Mouse (Mus musculus): ENCODE measurements at regions not wholly inside any gene's neighbourhood (a gene's known extent, or its start where the extent isn't known, plus 50 kb on each side); places are given as distances from the start of the nearest gene placed in this dataset.

- H3K79me2 ChIP-seq (replicated peaks; ENCODE audit: control insufficient read depth, extremely low read depth, insufficient read depth, poor library complexity, severe bottlenecking), result no peaks in the 10 kb centered on the region
- H3K4me3 ChIP-seq (replicated peaks in 1 of 3; ENCODE audit: low read depth in 2 of 3, low read length in 2 of 3, poor library complexity in 1 of 3), result no peak overlapping the region
- dilution Hi-C loops (cut with MboI; ENCODE audit: extremely low pct_ligation_motif_present, extremely low pct_unique_long_range_greater_than_20kb, low sequenced_read_pairs) (no loop called here), in situ Hi-C loops (cut with MboI; ENCODE audit: low pct_ligation_motif_present, low pct_unique_long_range_greater_than_20kb, low sequenced_read_pairs) (no loop called here)
- H3K36me3 ChIP-seq (replicated peaks in 1 of 2; ENCODE audit: control insufficient read depth in 1 of 2, insufficient read depth in 1 of 2, low read length in 1 of 2), result no peaks in the 10 kb centered on the region
- H3K27me3 ChIP-seq (replicated peaks), result no peaks in the 10 kb centered on the region
- TF ChIP-seq JUND (conservative IDR thresholded peaks at IDR 0.05; ENCODE audit: low read depth, low read length), result no peak
- no peak for TF ChIP-seq HCFC1 (IDR thresholded peaks at IDR 0.05; ENCODE audit: low read depth, low read length)
- no peak for TF ChIP-seq ELF1 (IDR thresholded peaks at IDR 0.05; ENCODE audit: low read depth, low read length)
- TF ChIP-seq ZKSCAN1 (IDR thresholded peaks at IDR 0.05; ENCODE audit: borderline replicate concordance, low read depth, low read length), result no peak
- no peak for TF ChIP-seq CHD1 (IDR thresholded peaks at IDR 0.05; ENCODE audit: low read depth, low read length)
- TF ChIP-seq KAT2A (IDR thresholded peaks at IDR 0.05; ENCODE audit: insufficient replicate concordance, low read length), result no peak
- no peak for TF ChIP-seq RCOR1 (conservative IDR thresholded peaks at IDR 0.05; ENCODE audit: low read depth, low read length)
- no peak for TF ChIP-seq BHLHE40 (IDR thresholded peaks at IDR 0.05; ENCODE audit: low read depth, low read length)
- no peak for TF ChIP-seq POLR2AphosphoS2 (IDR thresholded peaks at IDR 0.05; ENCODE audit: low read depth, low read length)
- TF ChIP-seq IRF4 (IDR thresholded peaks at IDR 0.05; ENCODE audit: low read depth, low read length), result no peak
- no peak overlapping the region for H3K9ac ChIP-seq (ENCODE audit: insufficient read depth, low read depth)
- H3K4me2 ChIP-seq (ENCODE audit: insufficient read depth, low read depth, poor library complexity, severe bottlenecking), result no peak overlapping the region
- no peak for DNase-seq (ENCODE audit: extremely low read depth)
- H3K27ac ChIP-seq (ENCODE audit: insufficient read depth, low read depth), result no peak overlapping the region
- peaks cover 32% of the 10 kb centered on the region for H3K9me3 ChIP-seq (replicated peaks; ENCODE audit: low read length)
- no peaks in the 10 kb centered on the region for H3K4me1 ChIP-seq (ENCODE audit: control insufficient read depth in 1 of 2, insufficient read depth in 2 of 2)
Observed at GRCm38 (mm10) chr9:9564551-9564950, 325.6 kb upstream of the Arhgap42 start.

DNA sequence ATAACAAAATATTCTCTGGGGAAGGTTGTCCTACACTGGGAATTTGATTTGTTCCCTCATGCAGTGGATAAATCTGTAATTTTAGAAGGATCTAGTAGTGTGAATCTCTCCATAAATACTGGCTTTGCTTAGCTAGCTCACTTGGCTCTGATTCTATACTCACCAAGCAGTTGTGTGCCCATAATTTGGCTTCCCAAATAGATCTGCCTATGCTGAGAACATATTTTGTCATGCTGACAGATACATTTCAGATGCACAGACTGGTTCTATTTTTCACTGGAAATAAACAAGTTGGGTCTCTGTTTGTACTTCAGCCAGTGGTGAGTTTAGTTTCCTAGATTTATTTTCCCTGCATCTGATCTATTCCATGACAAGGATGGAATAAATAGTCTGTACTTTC is 309.8 kb upstream of the Arhgap42 start:
- no peaks in the 10 kb centered on the region for H3K79me2 ChIP-seq (replicated peaks; ENCODE audit: control insufficient read depth, extremely low read depth, insufficient read depth, poor library complexity, severe bottlenecking)
- no peaks in the 10 kb centered on the region for H3K36me3 ChIP-seq (replicated peaks in 1 of 2; ENCODE audit: control insufficient read depth in 1 of 2, insufficient read depth in 1 of 2, low read length in 1 of 2)
- H3K27me3 ChIP-seq (replicated peaks), result no peaks in the 10 kb centered on the region
- dilution Hi-C loops (cut with MboI; ENCODE audit: extremely low pct_ligation_motif_present, extremely low pct_unique_long_range_greater_than_20kb, low sequenced_read_pairs), result no loop called here
- H3K27ac ChIP-seq (ENCODE audit: insufficient read depth, low read depth), result no peak overlapping the region
- H3K4me1 ChIP-seq (ENCODE audit: control insufficient read depth in 1 of 2, insufficient read depth in 2 of 2), result no peaks in the 10 kb centered on the region
- DNase-seq (ENCODE audit: extremely low read depth), result no peak
- in situ Hi-C loops (cut with MboI; ENCODE audit: low pct_ligation_motif_present, low pct_unique_long_range_greater_than_20kb, low sequenced_read_pairs), result no loop called here
- peaks cover 24% of the 10 kb centered on the region for H3K9me3 ChIP-seq (replicated peaks; ENCODE audit: low read length)
- no peak overlapping the region for H3K4me2 ChIP-seq (ENCODE audit: insufficient read depth, low read depth, poor library complexity, severe bottlenecking)
- H3K4me3 ChIP-seq (replicated peaks in 1 of 3; ENCODE audit: low read depth in 2 of 3, low read length in 2 of 3, poor library complexity in 1 of 3), result no peak overlapping the region
- no peak overlapping the region for H3K9ac ChIP-seq (ENCODE audit: insufficient read depth, low read depth)
- no peak for TF ChIP-seq USF2 (conservative IDR thresholded peaks at IDR 0.05; ENCODE audit: low read depth, low read length)

- no peak overlapping the region for H3K4me2 ChIP-seq (ENCODE audit: insufficient read depth, low read depth, poor library complexity, severe bottlenecking)
- no peak for DNase-seq (ENCODE audit: extremely low read depth)
- in situ Hi-C loops (cut with MboI; ENCODE audit: low pct_ligation_motif_present, low pct_unique_long_range_greater_than_20kb, low sequenced_read_pairs), result no loop called here
- TF ChIP-seq NRF1 (IDR thresholded peaks at IDR 0.05; ENCODE audit: low read depth, low read length), result no peak
- TF ChIP-seq SMC3 (IDR thresholded peaks at IDR 0.05; ENCODE audit: low read depth, low read length), result no peak
- TF ChIP-seq SIN3A (IDR thresholded peaks at IDR 0.05; ENCODE audit: low read length), result no peak
- no peak for TF ChIP-seq JUN (IDR thresholded peaks at IDR 0.05; ENCODE audit: insufficient read depth, low read depth, low read length)
- no peak for TF ChIP-seq ZC3H11A (IDR thresholded peaks at IDR 0.05; ENCODE audit: low read depth, low read length)
- TF ChIP-seq POLR2A (IDR thresholded peaks at IDR 0.05; ENCODE audit: low read depth, low read length), result no peak
- no peak for TF ChIP-seq RCOR1 (conservative IDR thresholded peaks at IDR 0.05; ENCODE audit: low read depth, low read length)
- TF ChIP-seq ZMIZ1 (IDR thresholded peaks at IDR 0.05; ENCODE audit: low read depth, low read length), result no peak
- TF ChIP-seq USF1 (IDR thresholded peaks at IDR 0.05; ENCODE audit: low read depth, low read length), result no peak
- no peak for TF ChIP-seq KAT2A (IDR thresholded peaks at IDR 0.05; ENCODE audit: insufficient replicate concordance, low read length)
- TF ChIP-seq JUND (conservative IDR thresholded peaks at IDR 0.05; ENCODE audit: low read depth, low read length), result no peak
- no peak for TF ChIP-seq CHD2 (IDR thresholded peaks at IDR 0.05; ENCODE audit: low read length)
- TF ChIP-seq ETS1 (conservative IDR thresholded peaks at IDR 0.05; ENCODE audit: low read depth, low read length), result no peak
- no peak for TF ChIP-seq MAZ (IDR thresholded peaks at IDR 0.05; ENCODE audit: low read depth, low read length)
- TF ChIP-seq MAFK (IDR thresholded peaks at IDR 0.05; ENCODE audit: insufficient replicate concordance, low read length), result no peak
- TF ChIP-seq NELFE (IDR thresholded peaks at IDR 0.05; ENCODE audit: low read depth, low read length), result no peak
- H3K27ac ChIP-seq (ENCODE audit: insufficient read depth, low read depth), result no peak overlapping the region
- peaks cover 24% of the 10 kb centered on the region for H3K9me3 ChIP-seq (replicated peaks; ENCODE audit: low read length)
- no peaks in the 10 kb centered on the region for H3K27me3 ChIP-seq (replicated peaks)
- dilution Hi-C loops (cut with MboI; ENCODE audit: extremely low pct_ligation_motif_present, extremely low pct_unique_long_range_greater_than_20kb, low sequenced_read_pairs), result no loop called here
- no peaks in the 10 kb centered on the region for H3K36me3 ChIP-seq (replicated peaks in 1 of 2; ENCODE audit: control insufficient read depth in 1 of 2, insufficient read depth in 1 of 2, low read length in 1 of 2)
- no peaks in the 10 kb centered on the region for H3K4me1 ChIP-seq (ENCODE audit: control insufficient read depth in 1 of 2, insufficient read depth in 2 of 2)
- H3K79me2 ChIP-seq (replicated peaks; ENCODE audit: control insufficient read depth, extremely low read depth, insufficient read depth, poor library complexity, severe bottlenecking), result no peaks in the 10 kb centered on the region
- no peak overlapping the region for H3K4me3 ChIP-seq (replicated peaks in 1 of 3; ENCODE audit: low read depth in 2 of 3, low read length in 2 of 3, poor library complexity in 1 of 3)
- H3K9ac ChIP-seq (ENCODE audit: insufficient read depth, low read depth), result no peak overlapping the region
Observed at GRCm38 (mm10) chr9:9547570-9547969, 308.7 kb upstream of the Arhgap42 start.
